Mouse (Mus musculus): ENCODE measurements at regions not wholly inside any gene's neighbourhood (a gene's known extent, or its start where the extent isn't known, plus 50 kb on each side); places are given as distances from the start of the nearest gene placed in this dataset.

- Histone ChIP-seq H3K36me3 (replicated peaks; ENCODE audit: control insufficient read depth, insufficient read depth, low read depth) (no peaks in the 10 kb centered on the region), H3K27ac (no peak overlapping the region), H3K9me3 (ENCODE audit: control insufficient read depth, low read length) (no peaks in the 10 kb centered on the region), H3K4me3 (ENCODE audit: insufficient read depth in 1 of 2, low read depth in 2 of 2, low read length in 2 of 2) (no peak overlapping the region), H3K27me3 (ENCODE audit: control insufficient read depth, insufficient read depth, low read length) (no peaks in the 10 kb centered on the region), H3K4me2 (ENCODE audit: low read depth) (no peak overlapping the region), H3K9ac (replicated peaks) (no peak overlapping the region), H3K4me1 (replicated peaks; ENCODE audit: control insufficient read depth in 2 of 2, insufficient read depth in 2 of 2, low read length in 1 of 2) (no peaks in the 10 kb centered on the region)
- TF ChIP-seq EP300 (IDR thresholded peaks at IDR 0.05; ENCODE audit: low read depth) (no peak), CTCF (IDR thresholded peaks at IDR 0.05; ENCODE audit: low read depth) (no peak)
- WGBS (ENCODE audit: insufficient replicate concordance) = 46% methylated on average over 5 of the region's 5 CpGs
- ATAC-seq (ENCODE audit: insufficient read depth) = no peak
- no peak for DNase-seq (ENCODE audit: low read depth in 3 of 3, low spot score in 3 of 3)
These were observed 547.5 kb upstream of the Cpeb2 start for GRCm38 (mm10) chr5:42685356-42686057.

- Histone ChIP-seq H3K9ac (replicated peaks) (no peak overlapping the region), H3K9me3 (ENCODE audit: control insufficient read depth, low read length) (no peaks in the 10 kb centered on the region), H3K27ac (no peak overlapping the region), H3K36me3 (replicated peaks; ENCODE audit: control insufficient read depth, insufficient read depth, low read depth) (no peaks in the 10 kb centered on the region), H3K27me3 (ENCODE audit: control insufficient read depth, insufficient read depth, low read length) (no peaks in the 10 kb centered on the region), H3K4me1 (replicated peaks; ENCODE audit: control insufficient read depth in 2 of 2, insufficient read depth in 2 of 2, low read length in 1 of 2) (no peaks in the 10 kb centered on the region), H3K4me3 (ENCODE audit: insufficient read depth in 1 of 2, low read depth in 2 of 2, low read length in 2 of 2) (no peak overlapping the region), H3K4me2 (ENCODE audit: low read depth) (no peak overlapping the region)
- no peak for DNase-seq (ENCODE audit: low read depth in 3 of 3, low spot score in 3 of 3)
- TF ChIP-seq EP300 (IDR thresholded peaks at IDR 0.05; ENCODE audit: low read depth) (no peak), CTCF (IDR thresholded peaks at IDR 0.05; ENCODE audit: low read depth) (no peak)
- ATAC-seq (ENCODE audit: insufficient read depth) = no peak
These were observed 545.8 kb upstream of the Cpeb2 start for GRCm38 (mm10) chr5:42687176-42687575.
